Mouse (Mus musculus) CD8-positive naive resting alpha-beta T cell, adult 57 days (primary cell): ENCODE data around the gene Rps4x. TPM values are rescaled to one million over a fixed set of nuclear protein-coding genes. Genes with fewer than 3 reads are reported as not detected.

Experiments
- total RNA-seq: library from RNA; stranded (reverse); gene quantifications from one replicate; pipeline ENCODE4 v1.2.4, GENCODE M21; 2023

Gene Rps4x
- 4,208 TPM for total RNA-seq

DNA sequence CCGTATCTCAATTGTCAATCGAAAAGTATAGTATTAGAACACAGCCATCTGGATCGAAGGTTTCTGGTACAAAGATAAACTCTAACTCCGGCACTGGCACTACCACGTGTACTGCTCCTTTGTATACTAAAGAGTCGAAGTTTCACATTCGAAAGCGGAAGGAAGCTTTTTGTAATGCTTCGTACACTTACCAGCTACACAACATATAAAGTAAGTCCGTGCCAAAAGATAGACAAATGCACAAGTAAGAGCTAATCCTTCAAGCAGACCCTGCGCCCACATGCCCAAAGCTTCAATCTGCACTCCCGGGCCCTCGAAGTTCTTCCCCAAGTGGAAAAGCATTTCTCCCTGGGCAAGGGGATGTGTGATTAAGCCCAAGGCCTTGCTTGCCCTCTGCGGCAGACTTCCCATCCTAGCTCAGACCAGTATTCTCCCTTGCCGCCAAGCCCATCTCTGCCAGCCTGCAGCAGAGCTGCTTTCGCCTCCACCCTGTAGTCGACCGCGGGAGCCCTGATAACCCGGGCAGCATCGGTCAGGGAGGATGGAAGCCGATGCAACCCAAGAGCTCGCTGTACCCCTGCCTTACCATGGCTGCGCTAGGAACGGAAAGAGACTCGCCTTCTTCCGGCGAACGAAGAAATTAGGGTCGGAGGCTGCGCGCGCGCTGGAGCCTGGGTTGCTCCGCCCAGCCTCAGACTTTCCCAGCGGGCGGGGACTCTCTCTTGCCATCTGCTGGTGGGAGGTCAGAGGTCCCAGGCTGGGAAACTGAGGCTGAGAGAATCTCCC lies at the start of gene Rps4x:
Gene Rps4x (minus strand): TSS at position 683 of the 786 bp plus-strand sequence.

GRCm38 (mm10) chrX:102156618-102157422 lies 32.4 kb downstream of the Rps4x start, which contains the start of gene Ercc6l:
Ercc6l (minus strand) TSS chrX:102157091.

Other genes with a start within 250 kb of the Rps4x start
- 1.5 TPM for gene Rtl5, start 118.1 kb downstream of the Rps4x start, total RNA-seq
- gene Pin4, start 69.9 kb downstream of the Rps4x start, total RNA-seq = 18.6 TPM
- 2.3 TPM for gene Ercc6l, start 32.3 kb downstream of the Rps4x start, total RNA-seq
- not detected for gene Cited1, start 62.8 kb upstream of the Rps4x start, total RNA-seq